Mouse (Mus musculus): ENCODE results near the gene Pex13.

GRCm38 (mm10) chr11:23665311-23665786 is 410 bp downstream of the Pex13 start, which contains the start of gene Pus10:
- TF ChIP-seq CTCF (IDR thresholded peaks at IDR 0.05; ENCODE audit: insufficient read depth, low read depth, low read length) = no peak
- TF ChIP-seq POLR2A (IDR thresholded peaks at IDR 0.05; ENCODE audit: insufficient read depth, low read depth, low read length) = no peak

All from olfactory bulb, adult 2 months (tissue).